Mouse (Mus musculus): ENCODE data around the gene Triap1. TPM values are rescaled to one million over a fixed set of nuclear protein-coding genes. Genes with fewer than 3 reads are reported as not detected.

Triap1 gene
- total and polyA plus RNA-seq, 3 experiments: 31.8 to 38.2 (median 33.7) TPM

- in situ Hi-C loops (cut with MboI; ENCODE audit: low pct_ligation_motif_present, low pct_unique_long_range_greater_than_20kb, low sequenced_read_pairs): no loop called here
- H3K9ac ChIP-seq (ENCODE audit: insufficient read depth, low read depth): no peak overlapping the region
These were observed 30.7 kb downstream of the Triap1 start for GRCm38 (mm10) chr5:115371736-115372135.

GRCm38 (mm10) chr5:115373441-115374203, 32.6 kb downstream of the Triap1 start:
- Histone ChIP-seq H3K27me3 (replicated peaks) (no peaks in the 10 kb centered on the region), H3K4me1 (ENCODE audit: control insufficient read depth in 1 of 2, insufficient read depth in 2 of 2) (no peaks in the 10 kb centered on the region), H3K79me2 (replicated peaks; ENCODE audit: control insufficient read depth, extremely low read depth, insufficient read depth, poor library complexity, severe bottlenecking) (no peaks in the 10 kb centered on the region), H3K4me3 (replicated peaks in 1 of 3; ENCODE audit: low read depth in 2 of 3, low read length in 2 of 3, poor library complexity in 1 of 3) (no peak overlapping the region), H3K9ac (ENCODE audit: insufficient read depth, low read depth) (no peak overlapping the region), H3K4me2 (ENCODE audit: insufficient read depth, low read depth, poor library complexity, severe bottlenecking) (no peak overlapping the region), H3K9me3 (replicated peaks; ENCODE audit: low read length) (peaks cover 2% of the 10 kb centered on the region), H3K36me3 (replicated peaks in 1 of 2; ENCODE audit: control insufficient read depth in 1 of 2, insufficient read depth in 1 of 2, low read length in 1 of 2) (peaks cover 5 to 57% of the 10 kb centered on the region in 2 experiments), H3K27ac (ENCODE audit: insufficient read depth, low read depth) (no peak overlapping the region)
- dilution Hi-C loops (cut with MboI; ENCODE audit: extremely low pct_ligation_motif_present, extremely low pct_unique_long_range_greater_than_20kb, low sequenced_read_pairs) (no loop called here), in situ Hi-C loops (cut with MboI; ENCODE audit: low pct_ligation_motif_present, low pct_unique_long_range_greater_than_20kb, low sequenced_read_pairs) (no loop called here)
- TF ChIP-seq POLR2A (IDR thresholded peaks at IDR 0.05; ENCODE audit: low read depth, low read length) (no peak), TCF12 (IDR thresholded peaks at IDR 0.05; ENCODE audit: low read depth, low read length) (no peak), ZC3H11A (IDR thresholded peaks at IDR 0.05; ENCODE audit: low read depth, low read length) (no peak), RCOR1 (conservative IDR thresholded peaks at IDR 0.05; ENCODE audit: low read depth, low read length) (no peak), EP300 (IDR thresholded peaks at IDR 0.05; ENCODE audit: low read length) (no peak), IRF4 (IDR thresholded peaks at IDR 0.05; ENCODE audit: low read depth, low read length) (no peak), SIN3A (IDR thresholded peaks at IDR 0.05; ENCODE audit: low read length) (no peak), MYC (IDR thresholded peaks at IDR 0.05; ENCODE audit: low read depth, low read length) (no peak), E2F4 (IDR thresholded peaks at IDR 0.05; ENCODE audit: insufficient replicate concordance, low read depth, low read length) (no peak), CHD2 (IDR thresholded peaks at IDR 0.05; ENCODE audit: low read length) (no peak), JUND (conservative IDR thresholded peaks at IDR 0.05; ENCODE audit: low read depth, low read length) (no peak), BHLHE40 (IDR thresholded peaks at IDR 0.05; ENCODE audit: low read depth, low read length) (no peak), MAZ (IDR thresholded peaks at IDR 0.05; ENCODE audit: low read depth, low read length) (no peak), MEF2A (IDR thresholded peaks at IDR 0.05; ENCODE audit: borderline replicate concordance, low read depth, low read length) (no peak), SMC3 (IDR thresholded peaks at IDR 0.05; ENCODE audit: low read depth, low read length) (no peak)
- no peak for DNase-seq (ENCODE audit: extremely low read depth)

More at GRCm38 (mm10) chr5:115371736-115372135, 30.7 kb downstream of the Triap1 start:
- no peak overlapping the region for H3K4me2 ChIP-seq (ENCODE audit: insufficient read depth, low read depth, poor library complexity, severe bottlenecking)
- no peaks in the 10 kb centered on the region for H3K27me3 ChIP-seq (replicated peaks)
- H3K27ac ChIP-seq (ENCODE audit: insufficient read depth, low read depth): no peak overlapping the region
- H3K9me3 ChIP-seq (replicated peaks; ENCODE audit: low read length): peaks cover 2% of the 10 kb centered on the region
- TF ChIP-seq KAT2A (IDR thresholded peaks at IDR 0.05; ENCODE audit: insufficient replicate concordance, low read length) (no peak), MEF2A (IDR thresholded peaks at IDR 0.05; ENCODE audit: borderline replicate concordance, low read depth, low read length) (no peak), SIN3A (IDR thresholded peaks at IDR 0.05; ENCODE audit: low read length) (no peak), MXI1 (IDR thresholded peaks at IDR 0.05; ENCODE audit: low read depth, low read length) (no peak), BHLHE40 (IDR thresholded peaks at IDR 0.05; ENCODE audit: low read depth, low read length) (no peak), CTCF (conservative IDR thresholded peaks at IDR 0.05 in 1 of 2, IDR thresholded peaks at IDR 0.05 in 1 of 2; ENCODE audit: low read depth in 2 of 2, low read length in 2 of 2) (no peak), ELF1 (IDR thresholded peaks at IDR 0.05; ENCODE audit: low read depth, low read length) (no peak), GABPA (IDR thresholded peaks at IDR 0.05; ENCODE audit: insufficient replicate concordance, low read depth, low read length) (no peak), MYC (IDR thresholded peaks at IDR 0.05; ENCODE audit: low read depth, low read length) (no peak), EP300 (IDR thresholded peaks at IDR 0.05; ENCODE audit: low read length) (no peak), CHD1 (IDR thresholded peaks at IDR 0.05; ENCODE audit: low read depth, low read length) (no peak), MAZ (IDR thresholded peaks at IDR 0.05; ENCODE audit: low read depth, low read length) (no peak), JUN (IDR thresholded peaks at IDR 0.05; ENCODE audit: insufficient read depth, low read depth, low read length) (no peak), MAFK (IDR thresholded peaks at IDR 0.05; ENCODE audit: insufficient replicate concordance, low read length) (no peak), CHD2 (IDR thresholded peaks at IDR 0.05; ENCODE audit: low read length) (no peak), JUND (conservative IDR thresholded peaks at IDR 0.05; ENCODE audit: low read depth, low read length) (no peak), ZMIZ1 (IDR thresholded peaks at IDR 0.05; ENCODE audit: low read depth, low read length) (no peak), TBP (conservative IDR thresholded peaks at IDR 0.05; ENCODE audit: low read depth, low read length) (no peak), MAX (IDR thresholded peaks at IDR 0.05; ENCODE audit: low read length) (no peak), E2F4 (IDR thresholded peaks at IDR 0.05; ENCODE audit: insufficient replicate concordance, low read depth, low read length) (no peak)
- dilution Hi-C loops (cut with MboI; ENCODE audit: extremely low pct_ligation_motif_present, extremely low pct_unique_long_range_greater_than_20kb, low sequenced_read_pairs): no loop called here
- no peak for DNase-seq (ENCODE audit: extremely low read depth)
- H3K79me2 ChIP-seq (replicated peaks; ENCODE audit: control insufficient read depth, extremely low read depth, insufficient read depth, poor library complexity, severe bottlenecking): no peaks in the 10 kb centered on the region
- H3K4me1 ChIP-seq (ENCODE audit: control insufficient read depth in 1 of 2, insufficient read depth in 2 of 2): no peaks in the 10 kb centered on the region
- H3K36me3 ChIP-seq (replicated peaks in 1 of 2; ENCODE audit: control insufficient read depth in 1 of 2, insufficient read depth in 1 of 2, low read length in 1 of 2): peaks cover 8 to 70% of the 10 kb centered on the region in 2 experiments
- no peak overlapping the region for H3K4me3 ChIP-seq (replicated peaks in 1 of 3; ENCODE audit: low read depth in 2 of 3, low read length in 2 of 3, poor library complexity in 1 of 3)

All from CH12.LX (cell line).